Mouse (Mus musculus) CD4-positive helper T cell, adult 2 months (primary cell): Measurements from ENCODE around the gene Srxn1.

Source experiments
- DNase-seq: peaks from one replicate; pipeline ENCODE4 v3.0.0-alpha.2; 2012; ENCODE audit warnings: low read depth, missing footprints, low spot score

Gene Srxn1

GRCm38 (mm10) chr2:152119228-152119865 lies 14.0 kb downstream of the Srxn1 start:
- DNase-seq: no peak

GRCm38 (mm10) chr2:152122896-152123295 lies 17.6 kb downstream of the Srxn1 start:
- no peak for DNase-seq

GRCm38 (mm10) chr2:152128597-152128996 lies 23.3 kb downstream of the Srxn1 start:
- DNase-seq: no peak

GRCm38 (mm10) chr2:152129778-152130177 lies 24.5 kb downstream of the Srxn1 start:
- no peak for DNase-seq

- no peak for DNase-seq
Observed at GRCm38 (mm10) chr2:152132016-152132415, 26.7 kb downstream of the Srxn1 start.

- no peak for DNase-seq
Observed at GRCm38 (mm10) chr2:152132691-152133090, 27.4 kb downstream of the Srxn1 start.

- DNase-seq: no peak
Observed at GRCm38 (mm10) chr2:152139191-152139987, 34.1 kb downstream of the Srxn1 start.

GRCm38 (mm10) chr2:152140941-152141340 lies 35.6 kb downstream of the Srxn1 start:
- no peak for DNase-seq

GRCm38 (mm10) chr2:152141491-152141890 lies 36.2 kb downstream of the Srxn1 start:
- DNase-seq: no peak

GRCm38 (mm10) chr2:152142046-152142445 lies 36.7 kb downstream of the Srxn1 start:
- DNase-seq: no peak

GRCm38 (mm10) chr2:152142571-152142970 lies 37.3 kb downstream of the Srxn1 start:
- no peak for DNase-seq

- no peak for DNase-seq
Observed at GRCm38 (mm10) chr2:152143279-152144157, 38.2 kb downstream of the Srxn1 start, which contains the start of gene Tcf15. Tcf15 (plus strand) TSS chr2:152143561.

- no peak for DNase-seq
Observed at GRCm38 (mm10) chr2:152144158-152144450, 38.8 kb downstream of the Srxn1 start.

GRCm38 (mm10) chr2:152144501-152144900 lies 39.2 kb downstream of the Srxn1 start:
- no peak for DNase-seq

GRCm38 (mm10) chr2:152145711-152146110 lies 40.4 kb downstream of the Srxn1 start:
- DNase-seq: no peak

GRCm38 (mm10) chr2:152147079-152147478 lies 41.8 kb downstream of the Srxn1 start:
- no peak for DNase-seq

GRCm38 (mm10) chr2:152148675-152149074 lies 43.4 kb downstream of the Srxn1 start:
- DNase-seq: no peak

- DNase-seq: no peak
Observed at GRCm38 (mm10) chr2:152149891-152150290, 44.6 kb downstream of the Srxn1 start.

GRCm38 (mm10) chr2:152150373-152150772 lies 45.1 kb downstream of the Srxn1 start:
- DNase-seq: no peak

- no peak for DNase-seq
Observed at GRCm38 (mm10) chr2:152153361-152153760, 48.0 kb downstream of the Srxn1 start.

- DNase-seq: no peak
Observed at GRCm38 (mm10) chr2:152155414-152156208, 50.3 kb downstream of the Srxn1 start.
